7 mouse cellular contexts compared by ENCODE assay signal in the genomic region with DNA sequence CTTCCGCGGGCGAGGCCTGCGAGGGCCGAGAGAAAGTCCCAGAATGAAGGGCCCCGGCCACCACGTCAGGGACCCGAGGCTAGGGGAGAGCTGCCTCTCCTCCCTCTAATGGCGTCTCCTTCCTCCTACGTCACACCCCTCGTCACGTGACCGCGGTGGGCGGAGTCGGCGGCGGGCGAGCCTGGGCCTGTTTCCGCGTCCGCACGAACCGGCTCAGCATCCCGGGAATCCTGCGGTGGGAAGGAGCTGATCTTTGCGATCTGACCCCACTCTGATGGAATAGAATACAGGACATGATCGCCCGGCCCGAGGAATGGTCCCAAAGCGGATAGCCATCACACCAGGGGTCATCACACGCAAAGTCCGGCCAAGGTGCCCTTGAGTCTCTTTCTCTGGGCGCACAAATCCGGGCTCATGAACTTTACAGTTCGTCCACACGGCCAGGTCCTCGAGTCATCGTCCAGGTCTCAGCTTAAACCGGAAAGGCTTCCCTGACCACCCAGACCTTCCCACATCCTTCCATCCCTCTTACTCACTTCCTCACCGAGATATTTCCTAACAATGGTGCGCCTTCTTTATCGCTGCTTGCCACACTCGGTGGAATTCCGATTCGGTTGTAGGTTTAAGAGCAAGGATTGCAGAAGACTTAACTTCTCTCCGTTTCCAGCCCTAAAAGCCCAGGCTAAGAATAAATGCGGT. TPM values are rescaled to one million over a fixed set of nuclear protein-coding genes. Genes with fewer than 3 reads are reported as not detected.
DNase-seq lines count a peak whose midpoint lies in the region; ATAC-seq lines count a peak whose summit lies in the region.

TSS of gene Rab21 (minus strand) at position 122 of the 699 bp plus-strand sequence.

- under 1% methylated on average over 48 of the region's 48 CpGs for WGBS in intestine, embryonic 15.5 days
- WGBS in midbrain, embryonic 10.5 days: under 1% methylated on average over 48 of the region's 48 CpGs

- peak within 1 kb of the TSS; percentile 93 for H3K4me3 ChIP-seq in intestine, embryonic 15.5 days (replicated peaks)
- H3K4me3 ChIP-seq in midbrain, embryonic 10.5 days: peak within 1 kb of the TSS; percentile 94

- no peaks in the 10 kb centered on the region for H3K9me3 ChIP-seq in intestine, embryonic 15.5 days
- no peaks in the 10 kb centered on the region for H3K9me3 ChIP-seq in midbrain, embryonic 10.5 days (replicated peaks)

- intact Hi-C loops in gastrocnemius, postnatal 36 days (cut with DNase I): no loop called here
- intact Hi-C loops in left cerebral cortex, postnatal 25 days (cut with DNase I): loop anchor here (1.0 to 5.0 kb wide), 2 partner anchors 63 to 69 kb away; partner anchors contain the start of genes Tbc1d15, Thap2 and Zfc3h1

- peak; percentile 91 for ATAC-seq in intestine, embryonic 15.5 days

- peak within 1 kb of the TSS; percentile 71 for H3K4me2 ChIP-seq in intestine, embryonic 15.5 days (replicated peaks)

- peak within 1 kb of the TSS; percentile 95 for H3K27ac ChIP-seq in intestine, embryonic 15.5 days
- peak within 1 kb of the TSS; percentile 93 for H3K27ac ChIP-seq in midbrain, embryonic 10.5 days (replicated peaks)

- DNase-seq in adrenal gland, adult 18-20 months (ENCODE audit: low spot score in 2 of 2): peak; percentile 100
- DNase-seq in embryo, embryonic 11 days: peak; percentile 94
- peak; percentile 99 for DNase-seq in gastrocnemius, postnatal 36 days
- DNase-seq in left cerebral cortex, postnatal 25 days (ENCODE audit: low spot score in 2 of 2): peak; percentile 97 to 98
- peak; percentile 97 for DNase-seq in midbrain, embryonic 10.5 days (ENCODE audit: low spot score)
- peak; percentile 99 for DNase-seq in right cerebral cortex, postnatal 4 days

- no peaks in the 10 kb centered on the region for H3K36me3 ChIP-seq in intestine, embryonic 15.5 days
- no peaks in the 10 kb centered on the region for H3K36me3 ChIP-seq in midbrain, embryonic 10.5 days

- H3K4me1 ChIP-seq in intestine, embryonic 15.5 days (replicated peaks): peaks cover 17% of the 10 kb centered on the region
- peaks cover 37% of the 10 kb centered on the region for H3K4me1 ChIP-seq in midbrain, embryonic 10.5 days

- no peaks in the 10 kb centered on the region for H3K27me3 ChIP-seq in intestine, embryonic 15.5 days (replicated peaks)
- H3K27me3 ChIP-seq in midbrain, embryonic 10.5 days (ENCODE audit: low read depth, poor library complexity, severe bottlenecking): no peaks in the 10 kb centered on the region

- H3K9ac ChIP-seq in intestine, embryonic 15.5 days: peak within 1 kb of the TSS; percentile 96

RNA-seq across cellular contexts. Expression of gene Rab21, which starts in this region (rescaled TPM):
- 10 to 100 TPM; 54.8 to 61.1 TPM for total RNA-seq in adrenal gland, adult 18-20 months (2021)
- total RNA-seq in gastrocnemius, postnatal 36 days (2021): 10 to 100 TPM; 42.9 to 45.1 TPM
- 5.5 and 8.1 TPM in 2 replicates for polyA plus RNA-seq in intestine, embryonic 15.5 days (2015; fragmentation: Nextera tagmentation; extraction: Ambion mirVana)
- 10 to 100 TPM; 52.5 to 53.3 TPM for total RNA-seq in left cerebral cortex, postnatal 25 days (2021)
- 3.1 and 3.3 TPM in 2 replicates for polyA plus RNA-seq in midbrain, embryonic 10.5 days (2016; fragmentation: Nextera tagmentation; extraction: Ambion mirVana)

Comparison
In these comparisons a context has a peak if more than half of its experiments do, and no peak if none do; other contexts are left out.
1. Peak in every context shown above with its lines: DNase-seq, ATAC-seq, H3K4me3 ChIP-seq and H3K27ac ChIP-seq.